Mouse (Mus musculus) kidney, postnatal 0 days (tissue): Measurements from ENCODE around the gene Rpgrip1. TPM values are rescaled to one million over a fixed set of nuclear protein-coding genes. Genes with fewer than 3 reads are reported as not detected.

Experiments
- ATAC-seq: fragments of 200-750 bp; cut with Nextera tagmentation; replicated peaks from 2 replicates; pipeline ENCODE4 v1.8.0; 2017; ENCODE audit warnings: low read depth, moderate number of reproducible peaks, moderate TSS enrichment, moderate library complexity; ENCODE audit not compliant: low FRiP score
- DNase-seq: peaks from one replicate; pipeline ENCODE4 v3.0.0-alpha.2; 2016; ENCODE audit warnings: low spot score
- H3K27ac ChIP-seq: fragments of 300-500 bp; sonication (generic); 2 replicates; pipeline ENCODE4 v1.5.1; 2014; ENCODE audit warnings: mild to moderate bottlenecking
- H3K27me3 ChIP-seq: fragments of 300-500 bp; sonication (generic); 2 replicates; pipeline ENCODE4 v1.6.1; 2014; ENCODE audit warnings: low read length, mixed read lengths; ENCODE audit not compliant: insufficient read depth
- H3K36me3 ChIP-seq: fragments of 300-500 bp; sonication (generic); 2 replicates; pipeline ENCODE4 v1.6.1; 2014; ENCODE audit warnings: low read length, mixed read lengths; ENCODE audit not compliant: insufficient read depth
- H3K4me1 ChIP-seq: fragments of 300-500 bp; sonication (generic); replicated peaks from 2 replicates; pipeline ENCODE4 v1.6.1; 2014; ENCODE audit warnings: antibody characterized with exemption, low read length, mixed read lengths; ENCODE audit not compliant: insufficient read depth
- H3K4me2 ChIP-seq: fragments of 300-500 bp; sonication (generic); 2 replicates; pipeline ENCODE4 v1.6.1; 2014; ENCODE audit warnings: mild to moderate bottlenecking, low read length, moderate library complexity, mixed read lengths
- H3K4me3 ChIP-seq: fragments of 300-500 bp; sonication (generic); replicated peaks from 2 replicates; pipeline ENCODE4 v1.5.1; 2014; ENCODE audit warnings: low read depth, low read length
- H3K9ac ChIP-seq: fragments of 300-500 bp; sonication (generic); 2 replicates; pipeline ENCODE4 v1.6.1; 2014; ENCODE audit warnings: low read depth, low read length
- H3K9me3 ChIP-seq: fragments of 300-500 bp; sonication (generic); replicated peaks from 2 replicates; pipeline ENCODE4 v1.6.1; 2016; ENCODE audit warnings: low read length, inconsistent platforms, mixed read lengths
- CTCF ChIP-seq: IDR thresholded peaks from 2 replicates; pipeline ENCODE4 v1.5.1; 2016; ENCODE audit warnings: antibody characterized with exemption, low read depth, mild to moderate bottlenecking, moderate library complexity
- WGBS: fragments of 180-500 bp; shearing (Covaris S2); extraction: QIAGEN DNeasy Blood & Tissue Kit; methylation state at CpG from one replicate; pipeline ENCODE4 v1.1.7; 2014; 5-methylcytosine and 5-hydroxymethylcytosine counted together
- polyA plus RNA-seq: library from polyadenylated mRNA; unstranded; fragments of >200 nt; fragmentation: Nextera tagmentation; extraction: Ambion mirVana; gene quantifications from 2 replicates; pipeline ENCODE4 v1.2.1, GENCODE M21; 2015

Gene Rpgrip1
- polyA plus RNA-seq, 1 experiment from 2014 or later, result 51.1 TPM

- 12% methylated on average over 3 of the region's 3 CpGs for WGBS
- no peaks in the 10 kb centered on the region for H3K36me3 ChIP-seq
- no peaks in the 10 kb centered on the region for H3K27me3 ChIP-seq
- DNase-seq (peak; percentile 72), ATAC-seq (no peak)
- peak overlapping the region; percentile 93; the same call in 1 of the 2 replicates for H3K9ac ChIP-seq
- H3K27ac ChIP-seq, result no peak overlapping the region
- peaks cover 7% of the 10 kb centered on the region; the same call in 1 of the 2 replicates for H3K4me1 ChIP-seq
- peak overlapping the region; percentile 81 for H3K4me3 ChIP-seq
- TF ChIP-seq CTCF, result peak; percentile 71
- H3K9me3 ChIP-seq, result no peaks in the 10 kb centered on the region
- peak overlapping the region; percentile 80 for H3K4me2 ChIP-seq
These were observed 85.2 kb downstream of the Rpgrip1 start for GRCm38 (mm10) chr14:52195691-52196090.

GRCm38 (mm10) chr14:52196230-52197155 is 86.0 kb downstream of the Rpgrip1 start:
- no peaks in the 10 kb centered on the region for H3K36me3 ChIP-seq
- peak overlapping the region; percentile 93 for H3K9ac ChIP-seq
- no peaks in the 10 kb centered on the region for H3K27me3 ChIP-seq
- TF ChIP-seq CTCF, result no peak
- under 1% methylated on average over 58 of the region's 59 CpGs for WGBS
- H3K4me1 ChIP-seq, result peaks cover 7% of the 10 kb centered on the region; the same call in 1 of the 2 replicates
- peak overlapping the region; percentile 80 for H3K4me2 ChIP-seq
- H3K9me3 ChIP-seq, result no peaks in the 10 kb centered on the region
- H3K27ac ChIP-seq, result peak overlapping the region; percentile 98
- DNase-seq (peak; percentile 37), ATAC-seq (peak; percentile 19; the same call in 1 of the 2 replicates)
- peak overlapping the region; percentile 81 for H3K4me3 ChIP-seq

DNA sequence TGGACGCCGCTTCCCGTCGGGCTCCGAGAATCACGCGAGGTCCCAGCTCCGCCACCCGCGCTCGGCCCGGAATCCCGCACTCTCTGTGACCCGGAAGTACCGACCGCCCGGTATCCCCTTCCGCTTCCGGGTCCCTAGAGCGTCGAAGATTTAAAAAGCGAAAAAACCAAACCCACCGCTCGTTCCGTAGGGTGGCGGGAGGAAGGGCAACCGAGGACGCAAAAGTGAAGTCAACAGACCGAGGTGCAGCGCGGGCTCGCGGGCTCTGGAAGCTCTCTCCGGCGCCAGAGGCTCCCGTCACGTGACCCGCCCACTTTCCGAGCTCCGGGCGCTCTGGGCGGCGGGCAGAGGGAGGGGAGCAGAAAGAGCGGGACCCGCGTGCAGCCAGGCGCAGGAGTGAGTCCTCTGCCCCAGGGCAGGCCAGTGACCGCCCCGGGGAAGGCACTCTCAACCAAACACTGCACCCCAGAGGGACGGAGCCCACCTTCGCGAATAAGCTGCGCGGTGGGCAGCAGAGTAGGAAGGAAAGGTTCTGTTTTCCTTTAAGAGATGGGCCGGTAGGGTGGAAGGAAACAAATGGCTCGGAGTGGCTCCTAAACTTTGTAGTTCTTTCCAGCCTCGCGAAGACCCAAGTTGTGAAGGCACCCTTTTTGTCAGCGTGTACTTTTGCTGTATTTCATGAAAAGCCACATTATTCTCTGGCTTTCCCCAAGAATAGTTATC is 86.8 kb downstream of the Rpgrip1 start, which contains the start of gene Supt16:
Gene Supt16 (minus strand): TSS at position 261 of the 723 bp plus-strand sequence.
- peaks cover 7% of the 10 kb centered on the region; the same call in 1 of the 2 replicates for H3K4me1 ChIP-seq
- peak within 1 kb of the TSS; percentile 81 for H3K4me3 ChIP-seq
- H3K4me2 ChIP-seq, result peak within 1 kb of the TSS; percentile 80
- no peak for TF ChIP-seq CTCF
- H3K36me3 ChIP-seq, result peaks cover 5% of the 10 kb centered on the region; the same call in 1 of the 2 replicates
- H3K9me3 ChIP-seq, result no peaks in the 10 kb centered on the region
- H3K27me3 ChIP-seq, result no peaks in the 10 kb centered on the region
- ATAC-seq, result peak; percentile 97
- under 1% methylated on average over 59 of the region's 59 CpGs for WGBS
- H3K9ac ChIP-seq, result peak within 1 kb of the TSS; percentile 93
- DNase-seq, result peak; percentile 93
- H3K27ac ChIP-seq, result peak within 1 kb of the TSS; percentile 98

- DNase-seq, result peak; percentile 16
- H3K27me3 ChIP-seq, result no peaks in the 10 kb centered on the region
- H3K4me1 ChIP-seq, result peaks cover 7% of the 10 kb centered on the region; the same call in 1 of the 2 replicates
- TF ChIP-seq CTCF, result no peak
- ATAC-seq, result no peak
- no peaks in the 10 kb centered on the region for H3K9me3 ChIP-seq
- peak overlapping the region; percentile 98 for H3K27ac ChIP-seq
- H3K4me2 ChIP-seq, result peak overlapping the region; percentile 80
- 0 out of 2 replicates have a peak overlapping the region, but pooled peaks have one; percentile 23 for H3K9ac ChIP-seq
- H3K4me3 ChIP-seq, result 0 out of 2 replicates have a peak overlapping the region, but pooled peaks have one; percentile 81
- WGBS, result 16% methylated on average over 3 of the region's 3 CpGs
- peaks cover 7% of the 10 kb centered on the region; the same call in 1 of the 2 replicates for H3K36me3 ChIP-seq
These were observed 87.6 kb downstream of the Rpgrip1 start for GRCm38 (mm10) chr14:52198141-52198540.

DNA sequence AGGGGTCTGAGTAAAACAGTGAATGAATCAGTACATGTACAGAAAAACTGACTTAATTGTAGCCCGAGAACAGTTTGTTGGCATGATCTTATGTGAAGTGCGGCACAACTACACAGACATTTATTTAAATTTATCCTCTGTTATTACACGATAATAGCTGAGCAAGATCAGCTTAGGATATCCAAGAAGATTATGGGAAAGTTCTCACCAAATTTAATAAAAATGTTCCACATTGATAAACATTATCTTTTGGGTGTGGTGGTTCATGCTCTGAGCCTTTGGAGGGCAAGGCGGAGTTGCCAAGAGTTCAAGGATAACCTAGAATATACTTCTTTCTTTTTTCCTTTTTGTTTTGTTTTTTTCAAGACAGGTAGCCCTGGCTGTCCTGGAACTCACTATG is 88.9 kb downstream of the Rpgrip1 start:
- TF ChIP-seq CTCF, result no peak
- Histone ChIP-seq H3K9me3 (no peaks in the 10 kb centered on the region), H3K27ac (no peak overlapping the region), H3K4me3 (no peak overlapping the region), H3K4me2 (no peak overlapping the region), H3K27me3 (no peaks in the 10 kb centered on the region), H3K9ac (no peak overlapping the region), H3K36me3 (peaks cover 17% of the 10 kb centered on the region), H3K4me1 (peaks cover 7% of the 10 kb centered on the region; the same call in 1 of the 2 replicates)
- ATAC-seq (no peak), DNase-seq (no peak)
- 93% methylated on average over 4 of the region's 4 CpGs for WGBS

Other genes with a start within 250 kb of the Rpgrip1 start
- gene Mettl17, start 225.9 kb upstream of the Rpgrip1 start, polyA plus RNA-seq, result 46.3 and 46.6 TPM in 2 replicates
- gene Slc39a2, start 217.8 kb upstream of the Rpgrip1 start, polyA plus RNA-seq, result 0.12 and 0.15 TPM in 2 replicates
- 89.2 and 95.3 TPM in 2 replicates for gene Ndrg2, start 196.5 kb upstream of the Rpgrip1 start, polyA plus RNA-seq
- gene Tppp2, start 192.3 kb upstream of the Rpgrip1 start, polyA plus RNA-seq, result not detected in 2 replicates
- not detected in 2 replicates for gene Rnase13, start 187.9 kb upstream of the Rpgrip1 start, polyA plus RNA-seq
- gene Arhgef40, start 126.0 kb upstream of the Rpgrip1 start, polyA plus RNA-seq, result 58.0 and 61.3 TPM in 2 replicates
- 1.7 and 2.3 TPM in 2 replicates for gene Tmem253, start 95.0 kb upstream of the Rpgrip1 start, polyA plus RNA-seq
- 34.0 and 35.8 TPM in 2 replicates for gene Zfp219, start 90.0 kb upstream of the Rpgrip1 start, polyA plus RNA-seq
- gene Olfr221, start 68.2 kb upstream of the Rpgrip1 start, polyA plus RNA-seq, result not detected in 2 replicates
- gene Hnrnpc, start 6.7 kb upstream of the Rpgrip1 start, polyA plus RNA-seq, result 367 and 400 TPM in 2 replicates
- gene Supt16, start 86.7 kb downstream of the Rpgrip1 start, polyA plus RNA-seq, result 38.5 and 44.5 TPM in 2 replicates
- gene Chd8, start 147.1 kb downstream of the Rpgrip1 start, polyA plus RNA-seq, result 22.0 and 23.3 TPM in 2 replicates
- 30.8 and 34.4 TPM in 2 replicates for gene Tox4, start 168.4 kb downstream of the Rpgrip1 start, polyA plus RNA-seq
- 12.6 and 14.3 TPM in 2 replicates for gene Rab2b, start 168.8 kb downstream of the Rpgrip1 start, polyA plus RNA-seq
- 24.7 and 27.3 TPM in 2 replicates for gene Mettl3, start 194.4 kb downstream of the Rpgrip1 start, polyA plus RNA-seq
- gene Sall2, start 218.1 kb downstream of the Rpgrip1 start, polyA plus RNA-seq, result 20.9 and 23.4 TPM in 2 replicates
- gene Olfr1513, start 245.7 kb downstream of the Rpgrip1 start, polyA plus RNA-seq, result not detected in 2 replicates